Mouse (Mus musculus): ENCODE measurements at regions not wholly inside any gene's neighbourhood (a gene's known extent, or its start where the extent isn't known, plus 50 kb on each side); places are given as distances from the start of the nearest gene placed in this dataset.

- peak; percentile 97 for DNase-seq (ENCODE audit: low spot score)
Measured at GRCm38 (mm10) chr15:61157543-61157942, 234.7 kb upstream of the A1bg start.

- no peak for DNase-seq (ENCODE audit: low spot score)
Measured at GRCm38 (mm10) chr15:61155530-61155929, 232.7 kb upstream of the A1bg start.

- no peak for DNase-seq (ENCODE audit: low spot score)
Measured at GRCm38 (mm10) chr15:61154166-61154565, 231.4 kb upstream of the A1bg start.

- DNase-seq (ENCODE audit: low spot score), result no peak
Measured at GRCm38 (mm10) chr15:61142851-61143250, 220.0 kb upstream of the A1bg start.

- no peak for DNase-seq (ENCODE audit: low spot score)
Measured at GRCm38 (mm10) chr15:61139151-61139550, 216.3 kb upstream of the A1bg start.

GRCm38 (mm10) chr15:61136781-61137180 is 214.0 kb upstream of the A1bg start:
- no peak for DNase-seq (ENCODE audit: low spot score)

- no peak for DNase-seq (ENCODE audit: low spot score)
Measured at GRCm38 (mm10) chr15:61133316-61133715, 210.5 kb upstream of the A1bg start.

GRCm38 (mm10) chr15:61127971-61128370 is 205.2 kb upstream of the A1bg start:
- DNase-seq (ENCODE audit: low spot score), result no peak

- no peak for DNase-seq (ENCODE audit: low spot score)
Measured at GRCm38 (mm10) chr15:61127130-61127529, 204.3 kb upstream of the A1bg start.

GRCm38 (mm10) chr15:61116912-61117311 is 194.1 kb upstream of the A1bg start:
- DNase-seq (ENCODE audit: low spot score), result no peak

GRCm38 (mm10) chr15:61109429-61110128 is 186.8 kb upstream of the A1bg start:
- DNase-seq (ENCODE audit: low spot score), result no peak

GRCm38 (mm10) chr15:61108957-61109356 is 186.1 kb upstream of the A1bg start:
- no peak for DNase-seq (ENCODE audit: low spot score)

GRCm38 (mm10) chr15:61102421-61103412 is 179.9 kb upstream of the A1bg start:
- peak; percentile 59 for DNase-seq (ENCODE audit: low spot score)

- DNase-seq (ENCODE audit: low spot score), result no peak
Measured at GRCm38 (mm10) chr15:61100807-61101206, 178.0 kb upstream of the A1bg start.

GRCm38 (mm10) chr15:61098968-61099367 is 176.2 kb upstream of the A1bg start:
- no peak for DNase-seq (ENCODE audit: low spot score)

- no peak for DNase-seq (ENCODE audit: low spot score)
Measured at GRCm38 (mm10) chr15:61098519-61098918, 175.7 kb upstream of the A1bg start.

GRCm38 (mm10) chr15:61096021-61096781 is 173.4 kb upstream of the A1bg start:
- peak; percentile 26 for DNase-seq (ENCODE audit: low spot score)

- DNase-seq (ENCODE audit: low spot score), result no peak
Measured at GRCm38 (mm10) chr15:61055017-61055609, 132.3 kb upstream of the A1bg start.

GRCm38 (mm10) chr15:61051363-61051762 is 128.6 kb upstream of the A1bg start:
- no peak for DNase-seq (ENCODE audit: low spot score)

GRCm38 (mm10) chr15:61009509-61009908 is 86.7 kb upstream of the A1bg start:
- DNase-seq (ENCODE audit: low spot score), result no peak

GRCm38 (mm10) chr15:61007461-61008059 is 84.7 kb upstream of the A1bg start:
- DNase-seq (ENCODE audit: low spot score), result no peak

Measured in layer of hippocampus, adult 9-10 months (tissue).